Mouse (Mus musculus) kidney, postnatal 0 days (tissue): Measurements from ENCODE around the gene Tmem38a. TPM values are rescaled to one million over a fixed set of nuclear protein-coding genes. Genes with fewer than 3 reads are reported as not detected.

ENCODE experiments used
- ATAC-seq: fragments of 200-750 bp; cut with Nextera tagmentation; replicated peaks from 2 replicates; pipeline ENCODE4 v1.8.0; 2017; ENCODE audit warnings: low read depth, moderate number of reproducible peaks, moderate TSS enrichment, moderate library complexity; ENCODE audit not compliant: low FRiP score
- DNase-seq: peaks from one replicate; pipeline ENCODE4 v3.0.0-alpha.2; 2016; ENCODE audit warnings: low spot score
- H3K27ac ChIP-seq: fragments of 300-500 bp; sonication (generic); 2 replicates; pipeline ENCODE4 v1.5.1; 2014; ENCODE audit warnings: mild to moderate bottlenecking
- H3K27me3 ChIP-seq: fragments of 300-500 bp; sonication (generic); 2 replicates; pipeline ENCODE4 v1.6.1; 2014; ENCODE audit warnings: low read length, mixed read lengths; ENCODE audit not compliant: insufficient read depth
- H3K36me3 ChIP-seq: fragments of 300-500 bp; sonication (generic); 2 replicates; pipeline ENCODE4 v1.6.1; 2014; ENCODE audit warnings: low read length, mixed read lengths; ENCODE audit not compliant: insufficient read depth
- H3K4me1 ChIP-seq: fragments of 300-500 bp; sonication (generic); replicated peaks from 2 replicates; pipeline ENCODE4 v1.6.1; 2014; ENCODE audit warnings: antibody characterized with exemption, low read length, mixed read lengths; ENCODE audit not compliant: insufficient read depth
- H3K4me2 ChIP-seq: fragments of 300-500 bp; sonication (generic); 2 replicates; pipeline ENCODE4 v1.6.1; 2014; ENCODE audit warnings: mild to moderate bottlenecking, low read length, moderate library complexity, mixed read lengths
- H3K4me3 ChIP-seq: fragments of 300-500 bp; sonication (generic); replicated peaks from 2 replicates; pipeline ENCODE4 v1.5.1; 2014; ENCODE audit warnings: low read depth, low read length
- H3K9ac ChIP-seq: fragments of 300-500 bp; sonication (generic); 2 replicates; pipeline ENCODE4 v1.6.1; 2014; ENCODE audit warnings: low read depth, low read length
- H3K9me3 ChIP-seq: fragments of 300-500 bp; sonication (generic); replicated peaks from 2 replicates; pipeline ENCODE4 v1.6.1; 2016; ENCODE audit warnings: low read length, inconsistent platforms, mixed read lengths
- CTCF ChIP-seq: IDR thresholded peaks from 2 replicates; pipeline ENCODE4 v1.5.1; 2016; ENCODE audit warnings: antibody characterized with exemption, low read depth, mild to moderate bottlenecking, moderate library complexity
- WGBS: fragments of 180-500 bp; shearing (Covaris S2); extraction: QIAGEN DNeasy Blood & Tissue Kit; methylation state at CpG from one replicate; pipeline ENCODE4 v1.1.7; 2014; 5-methylcytosine and 5-hydroxymethylcytosine counted together
- microRNA-seq: library from miRNA; unstranded; fragments of <30 nt; microRNA quantifications from one replicate; pipeline ENCODE4, GENCODE M21; 2016
- polyA plus RNA-seq: library from polyadenylated mRNA; unstranded; fragments of >200 nt; fragmentation: Nextera tagmentation; extraction: Ambion mirVana; gene quantifications from 2 replicates; pipeline ENCODE4 v1.2.1, GENCODE M21; 2015

Gene Tmem38a
- polyA plus RNA-seq, 1 experiment from 2014 or later: 19.3 TPM

GRCm38 (mm10) chr8:72590198-72590597 lies 18.3 kb downstream of the Tmem38a start:
- ATAC-seq (no peak), DNase-seq (peak; percentile 36)
- H3K36me3 ChIP-seq: no peaks in the 10 kb centered on the region
- no peak overlapping the region for H3K4me2 ChIP-seq
- H3K9ac ChIP-seq: no peak overlapping the region
- no peaks in the 10 kb centered on the region for H3K4me1 ChIP-seq
- peak; percentile 69 for TF ChIP-seq CTCF
- WGBS: 44% methylated on average over 2 of the region's 2 CpGs
- no peak overlapping the region for H3K27ac ChIP-seq
- H3K9me3 ChIP-seq: no peaks in the 10 kb centered on the region
- H3K27me3 ChIP-seq: no peaks in the 10 kb centered on the region
- no peak overlapping the region for H3K4me3 ChIP-seq

Small RNA genes within 50 kb of the gene (microRNA-seq; reads per million reads assigned to microRNA genes)
- not detected for gene Gm28019

Other genes starting within 250 kb of the Tmem38a start
- gene Eps15l1, start 150.6 kb upstream of the Tmem38a start, polyA plus RNA-seq: 32.5 and 37.5 TPM in 2 replicates
- 2.1 and 2.2 TPM in 2 replicates for gene Calr3, start 128.2 kb upstream of the Tmem38a start, polyA plus RNA-seq
- 10.4 TPM in 2 replicates for gene 1700030K09Rik, start 128.2 kb upstream of the Tmem38a start, polyA plus RNA-seq
- 38.7 and 39.1 TPM in 2 replicates for gene Cherp, start 96.8 kb upstream of the Tmem38a start, polyA plus RNA-seq
- gene Slc35e1, start 79.4 kb upstream of the Tmem38a start, polyA plus RNA-seq: 9.1 and 9.8 TPM in 2 replicates
- 11.9 and 12.2 TPM in 2 replicates for gene Med26, start 23.8 kb upstream of the Tmem38a start, polyA plus RNA-seq
- gene Smim7, start 967 bp upstream of the Tmem38a start, polyA plus RNA-seq: 144 and 151 TPM in 2 replicates
- gene Nwd1, start 74.7 kb downstream of the Tmem38a start, polyA plus RNA-seq: not detected in 2 replicates
- gene Sin3b, start 151.2 kb downstream of the Tmem38a start, polyA plus RNA-seq: 237 and 239 TPM in 2 replicates
- gene F2rl3, start 189.8 kb downstream of the Tmem38a start, polyA plus RNA-seq: 3.3 and 3.9 TPM in 2 replicates